Mouse (Mus musculus): ENCODE measurements around the gene Gas6. TPM values are rescaled to one million over a fixed set of nuclear protein-coding genes. Genes with fewer than 3 reads are reported as not detected.

Gene Gas6
- polyA plus RNA-seq, 1 experiment from 2014 or later, result 101 TPM

DNA sequence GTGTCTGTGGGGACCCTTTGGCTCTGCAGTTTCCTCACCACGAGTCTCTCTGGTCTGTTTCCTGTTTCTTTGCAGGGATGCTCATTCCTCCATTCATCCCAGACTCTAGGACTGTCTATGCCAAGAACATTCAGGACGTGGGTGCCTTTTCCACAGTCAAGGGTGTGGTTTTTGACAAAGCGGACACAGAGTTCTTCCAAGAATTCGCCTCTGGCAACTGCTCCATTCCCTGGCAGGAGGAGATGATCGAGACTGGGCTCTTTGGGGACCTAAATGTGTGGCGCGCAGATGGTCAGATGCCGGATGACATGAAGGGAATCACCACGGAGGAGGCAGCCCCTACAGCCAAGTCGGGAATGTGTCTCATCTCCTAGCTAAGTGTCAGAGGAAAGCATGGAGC is 78.4 kb downstream of the Gas6 start:
- in situ Hi-C loops (cut with MboI; ENCODE audit: low pct_unique_long_range_greater_than_20kb), result loop anchor here (10.0 kb wide), 1 partner anchor 339 kb away; the partner anchor contains the start of gene Cdc16
- ChIA-PET POLR2A (no interaction called here), CTCF (no interaction called here)
- peaks cover 27% of the 10 kb centered on the region for H3K27me3 ChIP-seq
- ATAC-seq (no peak), DNase-seq (ENCODE audit: low read depth, low spot score) (no peak)
- TF ChIP-seq CTCF (IDR thresholded peaks at IDR 0.05), result no peak

Other genes with a start within 250 kb of the Gas6 start
- gene Adprhl1, start 240.3 kb downstream of the Gas6 start, polyA plus RNA-seq (2021), result 0.04 TPM
- 32.5 TPM for gene Dcun1d2, start 206.4 kb downstream of the Gas6 start, polyA plus RNA-seq (2021)
- gene Tmco3, start 206.3 kb downstream of the Gas6 start, polyA plus RNA-seq (2021), result 93.8 TPM
- 169 TPM for gene Tfdp1, start 155.7 kb downstream of the Gas6 start, polyA plus RNA-seq (2021)
- not detected for gene Atp4b, start 97.7 kb downstream of the Gas6 start, polyA plus RNA-seq (2021)
- not detected for gene Grk1, start 89.4 kb downstream of the Gas6 start, polyA plus RNA-seq (2021)
- gene Tmem255b, start 59.3 kb downstream of the Gas6 start, polyA plus RNA-seq (2021), result 0.08 TPM
- not detected for gene 1700029H14Rik, start 68.0 kb upstream of the Gas6 start, polyA plus RNA-seq (2021)
- gene Rasa3, start 183.1 kb upstream of the Gas6 start, polyA plus RNA-seq (2021), result 28.1 TPM
- not detected for gene Cfap97d2, start 211.4 kb upstream of the Gas6 start, polyA plus RNA-seq (2021)